ENCODE assay signal across 27 mouse cellular contexts in genomic region chr17:25842509-25842908, GRCm38 (mm10). TPM values are rescaled to one million over a fixed set of nuclear protein-coding genes. Genes with fewer than 3 reads are reported as not detected.
DNase-seq lines count a peak whose midpoint lies in the region; ATAC-seq and TF ChIP-seq lines count a peak whose summit lies in the region.
"Had no signal": no experiment of that assay in that cellular context is flagged by ENCODE, and none has a peak within 500 bp of the region (broad histone marks: within the 10 kb centered on the region; RNA-seq: fewer than 3 reads in every experiment).

No protein-coding gene starts in this region.

- peaks cover 85% of the 10 kb centered on the region for H3K36me3 ChIP-seq in liver, embryonic 13.5 days
- H3K36me3 ChIP-seq in CH12.LX (replicated peaks in 1 of 2; ENCODE audit: control insufficient read depth in 1 of 2, insufficient read depth in 1 of 2, low read length in 1 of 2): peaks cover 62 to 83% of the 10 kb centered on the region in 2 experiments
- H3K36me3 ChIP-seq in limb, embryonic 13.5 days: peaks cover 77% of the 10 kb centered on the region

- H3K9ac ChIP-seq in liver, embryonic 13.5 days: peak overlapping the region; percentile 33; the same call in 1 of the 2 replicates
- H3K9ac ChIP-seq in CH12.LX (ENCODE audit: insufficient read depth, low read depth): no peak overlapping the region
- H3K9ac ChIP-seq in limb, embryonic 13.5 days: no peak overlapping the region
- H3K9ac ChIP-seq: forebrain, postnatal 0 days had no signal

- no peak for TF ChIP-seq EP300 in CH12.LX (IDR thresholded peaks at IDR 0.05; ENCODE audit: low read length)

- ATAC-seq in liver, embryonic 13.5 days (ENCODE audit: low read depth): no peak
- ATAC-seq in limb, embryonic 13.5 days (ENCODE audit: low FRiP score, low read depth): no peak
- no peak for ATAC-seq in granulocyte monocyte progenitor cell, adult 5-6 weeks (replicated peaks; ENCODE audit: poor library complexity, severe bottlenecking)
- ATAC-seq: forebrain, postnatal 0 days; hindbrain, embryonic 16.5 days; Patski had no signal

- peaks cover 57% of the 10 kb centered on the region for H3K4me1 ChIP-seq in liver, embryonic 13.5 days (replicated peaks)
- H3K4me1 ChIP-seq in CH12.LX (ENCODE audit: control insufficient read depth in 1 of 2, insufficient read depth in 2 of 2): peaks cover 12 to 15% of the 10 kb centered on the region in 2 experiments
- peaks cover 22% of the 10 kb centered on the region for H3K4me1 ChIP-seq in limb, embryonic 13.5 days

- peaks cover 14% of the 10 kb centered on the region for H3K79me2 ChIP-seq in CH12.LX (replicated peaks; ENCODE audit: control insufficient read depth, extremely low read depth, insufficient read depth, poor library complexity, severe bottlenecking)

- no peaks in the 10 kb centered on the region for H3K9me3 ChIP-seq in liver, embryonic 13.5 days (replicated peaks)
- H3K9me3 ChIP-seq in CH12.LX (replicated peaks; ENCODE audit: low read length): no peaks in the 10 kb centered on the region
- H3K9me3 ChIP-seq in limb, embryonic 13.5 days: no peaks in the 10 kb centered on the region
- H3K9me3 ChIP-seq: forebrain, embryonic 10.5 days; G1E; heart, embryonic 13.5 days; midbrain, embryonic 12.5 days had no signal

- no peak overlapping the region; the same call in none of the 2 replicates for H3K27ac ChIP-seq in liver, embryonic 13.5 days
- H3K27ac ChIP-seq in CH12.LX (ENCODE audit: insufficient read depth, low read depth): no peak overlapping the region
- H3K27ac ChIP-seq in limb, embryonic 13.5 days: no peak overlapping the region
- H3K27ac ChIP-seq: forebrain, embryonic 10.5 days; heart, embryonic 13.5 days; midbrain, embryonic 12.5 days had no signal

- TF ChIP-seq CTCF in CH12.LX (conservative IDR thresholded peaks at IDR 0.05 in 1 of 2, IDR thresholded peaks at IDR 0.05 in 1 of 2; ENCODE audit: low read depth in 2 of 2, low read length in 2 of 2): no peak

- 79% methylated on average over 3 of the region's 3 CpGs for WGBS in liver, embryonic 13.5 days (ENCODE audit: insufficient replicate concordance)
- WGBS in limb, embryonic 13.5 days: 84% methylated on average over 3 of the region's 3 CpGs

- dilution Hi-C loops in CH12.LX (cut with MboI; ENCODE audit: extremely low pct_ligation_motif_present, extremely low pct_unique_long_range_greater_than_20kb, low sequenced_read_pairs): no loop called here

- no peak overlapping the region for H3K4me3 ChIP-seq in liver, embryonic 13.5 days (replicated peaks)
- H3K4me3 ChIP-seq in CH12.LX (replicated peaks in 1 of 3; ENCODE audit: low read depth in 2 of 3, low read length in 2 of 3, poor library complexity in 1 of 3): no peak overlapping the region
- no peak overlapping the region for H3K4me3 ChIP-seq in limb, embryonic 13.5 days

- TF ChIP-seq POLR2A in CH12.LX (IDR thresholded peaks at IDR 0.05; ENCODE audit: low read depth, low read length): no peak

- H3K27me3 ChIP-seq in liver, embryonic 13.5 days: no peaks in the 10 kb centered on the region
- no peaks in the 10 kb centered on the region for H3K27me3 ChIP-seq in CH12.LX (replicated peaks)
- no peaks in the 10 kb centered on the region for H3K27me3 ChIP-seq in limb, embryonic 13.5 days
- H3K27me3 ChIP-seq: heart, embryonic 13.5 days; midbrain, embryonic 12.5 days; Patski had no signal

- peak overlapping the region; percentile 87 for H3K4me2 ChIP-seq in liver, embryonic 13.5 days
- no peak overlapping the region for H3K4me2 ChIP-seq in CH12.LX (ENCODE audit: insufficient read depth, low read depth, poor library complexity, severe bottlenecking)
- peak overlapping the region; percentile 91; the same call in 1 of the 2 replicates for H3K4me2 ChIP-seq in limb, embryonic 13.5 days (replicated peaks)

- DNase-seq in cerebellum, adult 11-12 months: peak; percentile 41
- DNase-seq in cerebellum, postnatal 4 days (ENCODE audit: low spot score in 2 of 2): no peak
- no peak for DNase-seq in liver, embryonic 13.5 days
- no peak for DNase-seq in liver
- DNase-seq in CH12.LX (ENCODE audit: extremely low read depth): no peak
- DNase-seq: adrenal gland, postnatal 14 days; cerebellum, adult 18-20 months; cerebellum, postnatal 14 days; forebrain, postnatal 0 days; heart, postnatal 10 days; kidney, adult 2 months; kidney, postnatal 36 days; layer of hippocampus, postnatal 36 days; lung, postnatal 36 days; right cerebral cortex, adult 18-20 months; spleen, adult 18-20 months; thymus, postnatal 14 days had no signal

- in situ Hi-C loops in CH12.LX (cut with MboI; ENCODE audit: low pct_ligation_motif_present, low pct_unique_long_range_greater_than_20kb, low sequenced_read_pairs): no loop called here

- TF ChIP-seq RAD21 in CH12.LX (IDR thresholded peaks at IDR 0.05; ENCODE audit: low read depth, low read length): no peak

TF ChIP-seq in CH12.LX, 34 proteins besides CTCF, POLR2A, EP300 and RAD21:
- TF ChIP-seq TBP (conservative IDR thresholded peaks at IDR 0.05; ENCODE audit: low read depth, low read length) (peak; percentile 88), NELFE (IDR thresholded peaks at IDR 0.05; ENCODE audit: low read depth, low read length) (no peak), ZNF384 (IDR thresholded peaks at IDR 0.05; ENCODE audit: low read depth, low read length) (0 out of 2 replicates have a peak, but pooled peaks have one; percentile 19), ELF1 (IDR thresholded peaks at IDR 0.05; ENCODE audit: low read depth, low read length) (0 out of 2 replicates have a peak, but pooled peaks have one; percentile 30)

RNA-seq across cellular contexts. Expression of gene Gm20683, which starts 0.9 kb away (rescaled TPM):
- 0.28 and 0.57 TPM in 2 replicates for polyA plus RNA-seq in liver, embryonic 13.5 days (2015; fragmentation: Nextera tagmentation; extraction: Ambion mirVana)
- total RNA-seq in CH12.LX (2012; rRNA removed) (3.1 and 3.8 TPM in 2 replicates), CH12.LX (2014; rRNA removed) (0.96 and 1.3 TPM in 2 replicates)
- polyA plus RNA-seq in CH12.LX (2012; ENCODE audit: insufficient read length, low read depth): 1.4 and 4.8 TPM in 2 replicates
- polyA plus RNA-seq in limb, embryonic 13.5 days (2015; fragmentation: Nextera tagmentation; extraction: Ambion mirVana): 1.5 and 1.9 TPM in 2 replicates
- total RNA-seq in granulocyte monocyte progenitor cell, adult 5-6 weeks (2014; fragmentation: Nextera tagmentation): 1.2 TPM in 1 of 2 replicates, not detected in the other
- 0.41 and 1.2 TPM in 2 replicates for total RNA-seq in granulocyte monocyte progenitor cell, adult 5-6 weeks (2017)
- total RNA-seq: megakaryocyte, adult 5-6 weeks had no signal

RNA-seq across cellular contexts. Expression of gene Rhot2, which starts 2.1 kb away (rescaled TPM):
- polyA plus RNA-seq in liver, embryonic 13.5 days (2015; fragmentation: Nextera tagmentation; extraction: Ambion mirVana): 12.8 and 13.5 TPM in 2 replicates
- total RNA-seq in CH12.LX (2012; rRNA removed) (16.2 and 26.1 TPM in 2 replicates), CH12.LX (2014; rRNA removed) (17.3 and 19.5 TPM in 2 replicates)
- polyA plus RNA-seq in CH12.LX (2012; ENCODE audit: insufficient read length, low read depth): 33.8 and 51.5 TPM in 2 replicates
- polyA plus RNA-seq in limb, embryonic 13.5 days (2015; fragmentation: Nextera tagmentation; extraction: Ambion mirVana): 25.7 and 26.8 TPM in 2 replicates
- total RNA-seq in granulocyte monocyte progenitor cell, adult 5-6 weeks (2014; fragmentation: Nextera tagmentation): 28.3 and 35.5 TPM in 2 replicates
- total RNA-seq in granulocyte monocyte progenitor cell, adult 5-6 weeks (2017): 11.9 and 17.8 TPM in 2 replicates

RNA-seq across cellular contexts. Expression of gene Rhbdl1, which starts 5.4 kb away (rescaled TPM):
- 0.20 and 0.30 TPM in 2 replicates for polyA plus RNA-seq in liver, embryonic 13.5 days (2015; fragmentation: Nextera tagmentation; extraction: Ambion mirVana)
- 1.9 and 2.4 TPM in 2 replicates for total RNA-seq in CH12.LX (2012; rRNA removed)
- not detected in 2 replicates for total RNA-seq in CH12.LX (2014; rRNA removed)
- 2.8 and 4.6 TPM in 2 replicates for polyA plus RNA-seq in CH12.LX (2012; ENCODE audit: insufficient read length, low read depth)
- polyA plus RNA-seq in limb, embryonic 13.5 days (2015; fragmentation: Nextera tagmentation; extraction: Ambion mirVana): 1.4 and 1.6 TPM in 2 replicates
- 1.1 and 3.0 TPM in 2 replicates for total RNA-seq in granulocyte monocyte progenitor cell, adult 5-6 weeks (2014; fragmentation: Nextera tagmentation)
- total RNA-seq in granulocyte monocyte progenitor cell, adult 5-6 weeks (2017): not detected in 2 replicates
- total RNA-seq: hematopoietic stem cell, adult 5-6 weeks had no signal

RNA-seq across cellular contexts. Expression of gene Stub1, which starts 9.3 kb away (rescaled TPM):
- polyA plus RNA-seq in liver, embryonic 13.5 days (2015; fragmentation: Nextera tagmentation; extraction: Ambion mirVana): 130 TPM in 2 replicates
- total RNA-seq in CH12.LX (2012; rRNA removed) (98.3 and 107 TPM in 2 replicates), CH12.LX (2014; rRNA removed) (60.4 and 62.9 TPM in 2 replicates)
- polyA plus RNA-seq in CH12.LX (2012; ENCODE audit: insufficient read length, low read depth): 84.8 and 87.1 TPM in 2 replicates
- polyA plus RNA-seq in limb, embryonic 13.5 days (2015; fragmentation: Nextera tagmentation; extraction: Ambion mirVana): 359 and 366 TPM in 2 replicates
- total RNA-seq in granulocyte monocyte progenitor cell, adult 5-6 weeks (2014; fragmentation: Nextera tagmentation): 112 and 131 TPM in 2 replicates
- 99.3 and 101 TPM in 2 replicates for total RNA-seq in granulocyte monocyte progenitor cell, adult 5-6 weeks (2017)

RNA-seq across cellular contexts. Expression of gene Jmjd8, which starts 13.8 kb away (rescaled TPM):
- 21.7 and 26.9 TPM in 2 replicates for polyA plus RNA-seq in liver, embryonic 13.5 days (2015; fragmentation: Nextera tagmentation; extraction: Ambion mirVana)
- total RNA-seq in CH12.LX (2012; rRNA removed) (7.7 and 9.3 TPM in 2 replicates), CH12.LX (2014; rRNA removed) (4.8 and 6.1 TPM in 2 replicates)
- polyA plus RNA-seq in CH12.LX (2012; ENCODE audit: insufficient read length, low read depth): 8.3 and 8.5 TPM in 2 replicates
- polyA plus RNA-seq in limb, embryonic 13.5 days (2015; fragmentation: Nextera tagmentation; extraction: Ambion mirVana): 57.9 and 60.7 TPM in 2 replicates
- total RNA-seq in granulocyte monocyte progenitor cell, adult 5-6 weeks (2014; fragmentation: Nextera tagmentation): 19.5 and 23.1 TPM in 2 replicates
- 15.2 and 23.4 TPM in 2 replicates for total RNA-seq in granulocyte monocyte progenitor cell, adult 5-6 weeks (2017)
